In genomic region chr13:93367555-93367954, GRCm38 (mm10) we compare ENCODE assay signal across 24 mouse cellular contexts.
A peak's percentile ranks its signal among the peaks of the same experiment; 100 is the strongest.
DNase-seq lines count a peak whose midpoint lies in the region; ATAC-seq and TF ChIP-seq lines count a peak whose summit lies in the region.
"Had no signal": no experiment of that assay in that cellular context is flagged by ENCODE, and none has a peak within 500 bp of the region (broad histone marks: within the 10 kb centered on the region; RNA-seq: fewer than 3 reads in every experiment).

No protein-coding gene starts in this region.

- TF ChIP-seq CTCF in liver, embryonic 14.5 days (IDR thresholded peaks at IDR 0.05; ENCODE audit: low read depth): no peak
- TF ChIP-seq CTCF in stomach, postnatal 0 days (IDR thresholded peaks at IDR 0.05; ENCODE audit: low read depth): no peak

- peaks cover 7% of the 10 kb centered on the region; the same call in 1 of the 2 replicates for H3K36me3 ChIP-seq in liver, embryonic 12.5 days
- no peaks in the 10 kb centered on the region for H3K36me3 ChIP-seq in liver, embryonic 14.5 days (replicated peaks; ENCODE audit: control insufficient read depth, insufficient read depth, low read depth)
- H3K36me3 ChIP-seq in stomach, postnatal 0 days (ENCODE audit: control insufficient read depth, insufficient read depth, low read length): no peaks in the 10 kb centered on the region
- H3K36me3 ChIP-seq: embryonic facial prominence, embryonic 10.5 days; embryonic facial prominence, embryonic 12.5 days; forebrain, embryonic 15.5 days had no signal

- peak; percentile 66 for DNase-seq in heart, adult 11 months
- no peak for DNase-seq in heart, postnatal 36 days
- DNase-seq in liver: no peak
- DNase-seq in liver, embryonic 14.5 days (ENCODE audit: low read depth in 3 of 3, low spot score in 3 of 3): no peak
- no peak for DNase-seq in stomach, postnatal 0 days (ENCODE audit: low spot score)
- no peak for DNase-seq in embryo, embryonic 10.5 days (ENCODE audit: low spot score)
- DNase-seq: adrenal gland, adult 8-10 months; adrenal gland, postnatal 14 days; adrenal gland, postnatal 36 days; B cell, adult 2 months; cerebellum, adult 11-12 months; cerebellum, adult 8-10 months; cerebellum, adult 9-11 months; cerebellum, postnatal 14 days; cerebellum, postnatal 36 days; forebrain, postnatal 0 days had no signal

- peaks cover 5% of the 10 kb centered on the region; the same call in 1 of the 2 replicates for H3K4me1 ChIP-seq in liver, embryonic 12.5 days
- 0 out of 4 replicates have a peak, but pooled peaks cover 0 to 3% of the 10 kb centered on the region in 2 experiments for H3K4me1 ChIP-seq in liver, embryonic 14.5 days (replicated peaks; ENCODE audit: control insufficient read depth in 2 of 2, insufficient read depth in 2 of 2, low read length in 1 of 2)
- no peaks in the 10 kb centered on the region for H3K4me1 ChIP-seq in stomach, postnatal 0 days (replicated peaks; ENCODE audit: control insufficient read depth, insufficient read depth)
- H3K4me1 ChIP-seq: embryonic facial prominence, embryonic 10.5 days; embryonic facial prominence, embryonic 12.5 days; forebrain, embryonic 13.5 days; forebrain, embryonic 15.5 days had no signal

- no peak overlapping the region for H3K4me2 ChIP-seq in liver, embryonic 12.5 days
- no peak overlapping the region for H3K4me2 ChIP-seq in liver, embryonic 14.5 days (ENCODE audit: low read depth)
- no peak overlapping the region for H3K4me2 ChIP-seq in stomach, postnatal 0 days (replicated peaks; ENCODE audit: low read depth)
- H3K4me2 ChIP-seq: embryonic facial prominence, embryonic 12.5 days; forebrain, embryonic 13.5 days; forebrain, embryonic 15.5 days had no signal

- no peak overlapping the region for H3K9ac ChIP-seq in liver, embryonic 12.5 days
- H3K9ac ChIP-seq in liver, embryonic 14.5 days (replicated peaks): no peak overlapping the region
- H3K9ac ChIP-seq in stomach, postnatal 0 days (ENCODE audit: low read length): no peak overlapping the region
- H3K9ac ChIP-seq: embryonic facial prominence, embryonic 12.5 days; forebrain, embryonic 13.5 days; forebrain, embryonic 15.5 days; forebrain, postnatal 0 days had no signal

- WGBS in liver, embryonic 12.5 days (ENCODE audit: insufficient replicate concordance): 46% methylated on average over 5 of the region's 5 CpGs
- WGBS in liver, embryonic 14.5 days (ENCODE audit: insufficient replicate concordance): 36% methylated on average over 5 of the region's 5 CpGs
- WGBS in stomach, postnatal 0 days: 80% methylated on average over 5 of the region's 5 CpGs

- no peaks in the 10 kb centered on the region for H3K27me3 ChIP-seq in liver, embryonic 12.5 days (replicated peaks)
- H3K27me3 ChIP-seq in liver, embryonic 14.5 days (ENCODE audit: control insufficient read depth, insufficient read depth, low read length): no peaks in the 10 kb centered on the region
- no peaks in the 10 kb centered on the region for H3K27me3 ChIP-seq in stomach, postnatal 0 days (ENCODE audit: control insufficient read depth, insufficient read depth, low read length)
- H3K27me3 ChIP-seq: CH12.LX; embryonic facial prominence, embryonic 12.5 days; forebrain, embryonic 13.5 days; forebrain, embryonic 15.5 days had no signal

- intact Hi-C loops in heart, postnatal 36 days (cut with DNase I): no loop called here

- H3K9me3 ChIP-seq in liver, embryonic 12.5 days (replicated peaks): no peaks in the 10 kb centered on the region
- H3K9me3 ChIP-seq in liver, embryonic 14.5 days (ENCODE audit: control insufficient read depth, low read length): no peaks in the 10 kb centered on the region
- H3K9me3 ChIP-seq in stomach, postnatal 0 days (ENCODE audit: control insufficient read depth, low read length): no peaks in the 10 kb centered on the region
- H3K9me3 ChIP-seq: embryonic facial prominence, embryonic 10.5 days; embryonic facial prominence, embryonic 12.5 days; forebrain, embryonic 13.5 days; forebrain, embryonic 15.5 days; G1E had no signal

- ATAC-seq in liver, embryonic 12.5 days: peak; percentile 51; the same call in 1 of the 2 replicates
- ATAC-seq in liver, embryonic 14.5 days (ENCODE audit: insufficient read depth): peak; percentile 62; the same call in 1 of the 2 replicates
- ATAC-seq in stomach, postnatal 0 days (ENCODE audit: low FRiP score, low TSS enrichment): no peak
- ATAC-seq: CD4-positive, CD25-positive, alpha-beta regulatory T cell, adult 4 months; forebrain, embryonic 13.5 days; forebrain, embryonic 15.5 days; forebrain, postnatal 0 days had no signal

- no peak overlapping the region for H3K27ac ChIP-seq in liver, embryonic 12.5 days
- H3K27ac ChIP-seq in liver, embryonic 14.5 days: no peak overlapping the region
- no peak overlapping the region for H3K27ac ChIP-seq in stomach, postnatal 0 days (replicated peaks)
- H3K27ac ChIP-seq: embryonic facial prominence, embryonic 10.5 days; embryonic facial prominence, embryonic 12.5 days; forebrain, embryonic 13.5 days; forebrain, embryonic 15.5 days had no signal

- no peak overlapping the region for H3K4me3 ChIP-seq in liver, embryonic 12.5 days
- H3K4me3 ChIP-seq in liver, embryonic 14.5 days (ENCODE audit: insufficient read depth in 1 of 2, low read depth in 2 of 2, low read length in 2 of 2): no peak overlapping the region
- H3K4me3 ChIP-seq in stomach, postnatal 0 days (ENCODE audit: low read depth, low read length): no peak overlapping the region
- H3K4me3 ChIP-seq: embryonic facial prominence, embryonic 10.5 days; embryonic facial prominence, embryonic 12.5 days; forebrain, embryonic 13.5 days; forebrain, embryonic 15.5 days had no signal

- TF ChIP-seq EP300 in liver, embryonic 14.5 days (IDR thresholded peaks at IDR 0.05; ENCODE audit: low read depth): no peak
- TF ChIP-seq EP300 in stomach, postnatal 0 days (optimal IDR thresholded peaks at IDR 0.05): no peak
